8 mouse cellular contexts compared by ENCODE assay signal in genomic region chr3:145292337-145293134, GRCm38 (mm10). TPM values are rescaled to one million over a fixed set of nuclear protein-coding genes. Genes with fewer than 3 reads are reported as not detected.
DNase-seq lines count a peak whose midpoint lies in the region; ATAC-seq and TF ChIP-seq lines count a peak whose summit lies in the region.

Col24a1 (plus strand) TSS chr3:145292472.

- no peaks in the 10 kb centered on the region for H3K36me3 ChIP-seq in kidney, postnatal 0 days (ENCODE audit: insufficient read depth, low read length)
- H3K36me3 ChIP-seq in midbrain, embryonic 11.5 days (ENCODE audit: control insufficient read depth, insufficient read depth, low read length), result no peaks in the 10 kb centered on the region
- H3K36me3 ChIP-seq in stomach, embryonic 16.5 days (ENCODE audit: control insufficient read depth, insufficient read depth, low read length), result no peaks in the 10 kb centered on the region

- WGBS in kidney, postnatal 0 days, result 2% methylated on average over 22 of the region's 22 CpGs
- WGBS in midbrain, embryonic 11.5 days, result 1% methylated on average over 22 of the region's 22 CpGs
- WGBS in stomach, embryonic 16.5 days, result 2% methylated on average over 22 of the region's 22 CpGs

- peak; percentile 62 for ATAC-seq in frontal cortex, adult (ENCODE audit: low TSS enrichment)
- peak; percentile 81 for ATAC-seq in kidney, postnatal 0 days (replicated peaks; ENCODE audit: low FRiP score, low read depth)
- peak; percentile 84 for ATAC-seq in midbrain, embryonic 11.5 days (ENCODE audit: low FRiP score)
- ATAC-seq in stomach, embryonic 16.5 days (ENCODE audit: insufficient read depth, low FRiP score), result peak; percentile 44; the same call in 1 of the 2 replicates

- no peak for DNase-seq in frontal cortex, postnatal 25 days (ENCODE audit: low spot score in 2 of 2)
- peak; percentile 9 for DNase-seq in Muller cell, postnatal 12 days (ENCODE audit: inconsistent ontology term)
- peak in 1 of 2 experiments; percentile 44 for DNase-seq in frontal cortex, adult 2 months (ENCODE audit: extremely low spot score in 1 of 2, low spot score in 1 of 2)
- DNase-seq in kidney, postnatal 0 days (ENCODE audit: low spot score), result peak; percentile 74
- peak; percentile 95 for DNase-seq in midbrain, embryonic 11.5 days (ENCODE audit: low spot score, missing footprints)
- DNase-seq in layer of hippocampus, postnatal 14 days (ENCODE audit: low spot score in 2 of 2), result no peak

- no peaks in the 10 kb centered on the region for H3K27me3 ChIP-seq in kidney, postnatal 0 days (ENCODE audit: insufficient read depth, low read length)
- H3K27me3 ChIP-seq in midbrain, embryonic 11.5 days (ENCODE audit: control insufficient read depth, insufficient read depth, low read length), result 0 out of 2 replicates have a peak, but pooled peaks cover 2% of the 10 kb centered on the region
- H3K27me3 ChIP-seq in stomach, embryonic 16.5 days (ENCODE audit: control insufficient read depth, insufficient read depth, low read length), result no peaks in the 10 kb centered on the region

- no peak for TF ChIP-seq CTCF in kidney, postnatal 0 days (IDR thresholded peaks at IDR 0.05; ENCODE audit: low read depth)

- peak within 1 kb of the TSS; percentile 31 for H3K4me3 ChIP-seq in kidney, postnatal 0 days (replicated peaks; ENCODE audit: low read depth, low read length)
- H3K4me3 ChIP-seq in midbrain, embryonic 11.5 days (ENCODE audit: low read depth, low read length), result peak within 1 kb of the TSS; percentile 38
- H3K4me3 ChIP-seq in stomach, embryonic 16.5 days (replicated peaks; ENCODE audit: low read length), result peak within 1 kb of the TSS; percentile 42

- peaks cover 18% of the 10 kb centered on the region for H3K4me1 ChIP-seq in kidney, postnatal 0 days (replicated peaks; ENCODE audit: insufficient read depth, low read length)
- peaks cover 6% of the 10 kb centered on the region; the same call in 1 of the 2 replicates for H3K4me1 ChIP-seq in midbrain, embryonic 11.5 days (ENCODE audit: control insufficient read depth, insufficient read depth, low read length)
- H3K4me1 ChIP-seq in stomach, embryonic 16.5 days (ENCODE audit: control insufficient read depth, insufficient read depth, low read length), result peaks cover 21% of the 10 kb centered on the region; the same call in 1 of the 2 replicates

- H3K4me2 ChIP-seq in kidney, postnatal 0 days (ENCODE audit: low read length), result peak within 1 kb of the TSS; percentile 59
- peak within 1 kb of the TSS; percentile 83 for H3K4me2 ChIP-seq in midbrain, embryonic 11.5 days
- peak within 1 kb of the TSS; percentile 82 for H3K4me2 ChIP-seq in stomach, embryonic 16.5 days (ENCODE audit: low read depth, low read length)

- no peak within 1 kb of the TSS for H3K27ac ChIP-seq in kidney, postnatal 0 days
- no peak within 1 kb of the TSS for H3K27ac ChIP-seq in midbrain, embryonic 11.5 days (ENCODE audit: low read depth, low read length)
- H3K27ac ChIP-seq in stomach, embryonic 16.5 days (ENCODE audit: low read length), result peak within 1 kb of the TSS; percentile 64

- no peaks in the 10 kb centered on the region for H3K9me3 ChIP-seq in kidney, postnatal 0 days (replicated peaks; ENCODE audit: low read length)
- no peaks in the 10 kb centered on the region for H3K9me3 ChIP-seq in midbrain, embryonic 11.5 days (ENCODE audit: control insufficient read depth, low read length)
- H3K9me3 ChIP-seq in stomach, embryonic 16.5 days (replicated peaks; ENCODE audit: control insufficient read depth, low read length), result no peaks in the 10 kb centered on the region

- peak within 1 kb of the TSS; percentile 43; the same call in 1 of the 2 replicates for H3K9ac ChIP-seq in kidney, postnatal 0 days (ENCODE audit: low read depth, low read length)
- peak within 1 kb of the TSS; percentile 64 for H3K9ac ChIP-seq in midbrain, embryonic 11.5 days (ENCODE audit: low read length)
- peak within 1 kb of the TSS; percentile 70 for H3K9ac ChIP-seq in stomach, embryonic 16.5 days (ENCODE audit: low read length)

RNA-seq across cellular contexts. Expression of gene Col24a1, which starts in this region (rescaled TPM):
- 20.0 TPM in 2 replicates for polyA plus RNA-seq in frontal cortex, adult 2 months (2012; rRNA removed)
- 2.0 and 2.3 TPM in 2 replicates for polyA plus RNA-seq in kidney, postnatal 0 days (2015; fragmentation: Nextera tagmentation; extraction: Ambion mirVana)
- polyA plus RNA-seq in midbrain, embryonic 11.5 days (2014; fragmentation: Nextera tagmentation; extraction: Ambion mirVana), result 0.38 and 0.44 TPM in 2 replicates
- polyA plus RNA-seq in stomach, embryonic 16.5 days (2015; fragmentation: Nextera tagmentation; extraction: Ambion mirVana), result 2.6 and 4.3 TPM in 2 replicates
- total RNA-seq in layer of hippocampus, postnatal 14 days (2021), result 1 to 10 TPM in 1 of 2 experiments, under 1 TPM in 1; 0.30 to 1.2 TPM

Comparison
In these comparisons a context has a peak if more than half of its experiments do, and no peak if none do; other contexts are left out.
1. Peak in DNase-seq, ATAC-seq, H3K4me3 ChIP-seq, H3K9ac ChIP-seq and H3K4me2 ChIP-seq in midbrain, embryonic 11.5 days; RNA of the gene not detected or under 1 TPM.
2. DNase-seq: peak in Muller cell, postnatal 12 days (single experiment) and kidney, postnatal 0 days (single experiment); none in frontal cortex, postnatal 25 days (0 of 2) and layer of hippocampus, postnatal 14 days (0 of 2).
3. Peak in every context shown above with its lines, with median percentiles within 50 percentile points of each other: ATAC-seq, H3K4me2 ChIP-seq, H3K4me3 ChIP-seq and H3K9ac ChIP-seq.